Mouse (Mus musculus) thymus, adult 18-20 months (tissue): ENCODE results near the gene Zbtb46.

Experiments
- DNase-seq, 2 experiments: peaks; one replicate each; pipeline ENCODE4 v3.0.0; 2022; ENCODE audit warnings: mixed read lengths in 2 of 2

Gene Zbtb46

DNA sequence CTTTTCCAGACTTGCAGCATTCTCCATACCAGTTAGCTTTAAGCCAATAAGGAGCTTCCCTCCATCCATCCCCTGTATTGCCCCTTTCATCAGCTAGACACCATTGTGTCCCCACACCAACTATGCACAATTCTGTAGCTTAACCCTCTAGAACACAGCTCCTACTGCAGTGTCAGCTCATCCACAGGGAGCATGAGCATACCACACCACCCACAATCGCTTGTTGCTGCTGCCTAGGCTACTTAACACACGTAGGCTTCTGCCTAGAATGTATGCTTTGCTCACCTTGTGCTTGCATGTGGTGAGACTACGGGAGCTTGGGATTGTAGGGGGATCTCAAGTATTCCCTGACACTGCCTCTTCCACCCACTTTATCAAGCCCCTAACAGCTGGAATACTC lies 102.4 kb downstream of the Zbtb46 start:
- no peak for DNase-seq

DNA sequence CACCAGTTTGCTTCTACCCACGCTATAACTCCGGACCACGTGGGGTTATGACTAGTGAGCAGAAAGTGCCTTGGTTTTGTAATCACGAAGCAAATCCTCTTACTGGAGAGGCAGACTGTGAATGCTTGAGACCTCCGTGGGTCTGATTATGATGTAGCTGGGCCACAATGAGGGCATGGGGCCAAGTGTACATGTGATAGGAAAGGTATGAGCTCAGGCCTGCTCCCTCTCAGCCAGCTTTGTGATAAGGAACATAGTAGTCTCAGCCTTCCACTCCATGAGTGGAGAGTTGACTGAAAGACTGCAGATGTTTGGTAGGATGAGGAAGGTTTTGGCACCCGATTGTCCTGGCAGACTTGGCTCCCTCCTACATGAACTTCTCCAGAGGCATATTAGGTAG lies 116.5 kb downstream of the Zbtb46 start:
- DNase-seq = no peak

DNA sequence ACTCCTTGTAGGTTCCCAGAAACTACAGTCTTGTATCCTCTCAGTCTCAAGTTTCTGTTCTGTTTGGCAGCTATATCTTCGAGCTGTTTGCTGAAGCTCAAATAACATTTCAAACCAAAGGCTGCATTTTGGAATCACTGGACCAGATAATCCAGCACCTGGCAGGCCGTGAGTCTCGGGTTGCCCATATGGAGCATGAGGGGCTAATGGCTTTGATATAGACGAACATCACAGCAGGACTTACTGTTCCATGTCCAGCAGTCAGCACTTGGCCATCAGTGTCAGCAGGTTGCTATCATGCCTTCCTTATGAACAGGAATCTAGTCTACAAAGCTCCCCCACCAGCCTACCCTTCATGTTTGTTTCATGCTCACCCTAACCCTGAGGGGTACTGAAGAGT lies 118.8 kb downstream of the Zbtb46 start:
- DNase-seq = no peak
